Mouse (Mus musculus) spleen, adult 2 months (tissue): ENCODE measurements at regions not wholly inside any gene's neighbourhood (a gene's known extent, or its start where the extent isn't known, plus 50 kb on each side); places are given as distances from the start of the nearest gene placed in this dataset.

Experiments
- CTCF ChIP-seq: fragments of 200-500 bp; IDR thresholded peaks from 2 replicates; pipeline ENCODE4 v1.5.1; 2011; ENCODE audit warnings: mild to moderate bottlenecking, inconsistent platforms; ENCODE audit not compliant: insufficient read depth, insufficient read length, insufficient replicate concordance; ENCODE audit errors: extremely low read depth
- POLR2A ChIP-seq: fragments of 200-500 bp; IDR thresholded peaks from 2 replicates; pipeline ENCODE4 v1.6.1; 2011; ENCODE audit warnings: low read depth, low read length, inconsistent platforms

GRCm38 (mm10) chr3:78677656-78678055 is 608.7 kb downstream of the Rapgef2 start:
- TF ChIP-seq CTCF (no peak), POLR2A (no peak)
